Mouse (Mus musculus) colon, adult 2 months (tissue): ENCODE data around the gene Rnf169. TPM values are rescaled to one million over a fixed set of nuclear protein-coding genes. Genes with fewer than 3 reads are reported as not detected.

Source experiments
- polyA plus RNA-seq: library from polyadenylated mRNA; depleted of rRNA; stranded (reverse); fragments of >200 nt; gene quantifications from 2 replicates; pipeline ENCODE4 v1.2.3, GENCODE M21; 2012; rRNA removed

Gene Rnf169
- 3.7 and 4.0 TPM in 2 replicates for polyA plus RNA-seq

GRCm38 (mm10) chr7:99980132-99980591 is at the start of gene Rnf169:
TSS of gene Rnf169 (minus strand) at chr7:99980448.

GRCm38 (mm10) chr7:100005790-100006189 is 25.5 kb upstream of the Rnf169 start, which contains the start of gene Chrdl2:
TSS of gene Chrdl2 (plus strand) at chr7:100006172.

Other genes with a start within 250 kb of the Rnf169 start
- not detected in 2 replicates for gene Olfr521, start 216.9 kb downstream of the Rnf169 start, polyA plus RNA-seq
- gene Neu3, start 152.0 kb downstream of the Rnf169 start, polyA plus RNA-seq: 2.8 and 3.0 TPM in 2 replicates
- 0.08 TPM in 1 of 2 replicates, not detected in the other for gene Xrra1, start 121.3 kb downstream of the Rnf169 start, polyA plus RNA-seq
- 12.8 and 16.5 TPM in 2 replicates for gene Spcs2, start 117.0 kb downstream of the Rnf169 start, polyA plus RNA-seq
- gene Chrdl2, start 25.7 kb upstream of the Rnf169 start, polyA plus RNA-seq: 2.2 and 4.4 TPM in 2 replicates
- 6.4 and 7.2 TPM in 2 replicates for gene Pold3, start 141.1 kb upstream of the Rnf169 start, polyA plus RNA-seq
- gene Lipt2, start 178.8 kb upstream of the Rnf169 start, polyA plus RNA-seq: 23.1 and 27.5 TPM in 2 replicates
- 292 and 298 TPM in 2 replicates for gene Kcne3, start 196.1 kb upstream of the Rnf169 start, polyA plus RNA-seq
- gene Pgm2l1, start 246.9 kb upstream of the Rnf169 start, polyA plus RNA-seq: 2.4 and 2.8 TPM in 2 replicates